Mouse (Mus musculus) gastrocnemius, postnatal 36 days (tissue): ENCODE measurements around the gene Nxph4. TPM values are rescaled to one million over a fixed set of nuclear protein-coding genes. Genes with fewer than 3 reads are reported as not detected.

ENCODE experiments used
- DNase-seq, 2 experiments: peaks; one replicate each; pipeline ENCODE4 v3.0.0; 2022
- intact Hi-C: fragments of 180-260 bp; cut with DNase I; formaldehyde crosslinking; loops from one replicate; pipeline ENCODE4 v1.15.1; 2025
- long read RNA-seq, 2 experiments: library from polyadenylated mRNA; stranded (forward); transcript quantifications; one replicate each; pipeline ENCODE4 v2.0.0; 2021
- total RNA-seq, 2 experiments: library from RNA; stranded (reverse); gene quantifications; 2 replicates each; pipeline ENCODE4 v1.2.3; 2021

Gene Nxph4
- total RNA-seq = under 1 TPM; 0.20 TPM
- long read RNA-seq, experiment 1 = 0 reads
- long read RNA-seq, experiment 2 = 0 reads

DNA sequence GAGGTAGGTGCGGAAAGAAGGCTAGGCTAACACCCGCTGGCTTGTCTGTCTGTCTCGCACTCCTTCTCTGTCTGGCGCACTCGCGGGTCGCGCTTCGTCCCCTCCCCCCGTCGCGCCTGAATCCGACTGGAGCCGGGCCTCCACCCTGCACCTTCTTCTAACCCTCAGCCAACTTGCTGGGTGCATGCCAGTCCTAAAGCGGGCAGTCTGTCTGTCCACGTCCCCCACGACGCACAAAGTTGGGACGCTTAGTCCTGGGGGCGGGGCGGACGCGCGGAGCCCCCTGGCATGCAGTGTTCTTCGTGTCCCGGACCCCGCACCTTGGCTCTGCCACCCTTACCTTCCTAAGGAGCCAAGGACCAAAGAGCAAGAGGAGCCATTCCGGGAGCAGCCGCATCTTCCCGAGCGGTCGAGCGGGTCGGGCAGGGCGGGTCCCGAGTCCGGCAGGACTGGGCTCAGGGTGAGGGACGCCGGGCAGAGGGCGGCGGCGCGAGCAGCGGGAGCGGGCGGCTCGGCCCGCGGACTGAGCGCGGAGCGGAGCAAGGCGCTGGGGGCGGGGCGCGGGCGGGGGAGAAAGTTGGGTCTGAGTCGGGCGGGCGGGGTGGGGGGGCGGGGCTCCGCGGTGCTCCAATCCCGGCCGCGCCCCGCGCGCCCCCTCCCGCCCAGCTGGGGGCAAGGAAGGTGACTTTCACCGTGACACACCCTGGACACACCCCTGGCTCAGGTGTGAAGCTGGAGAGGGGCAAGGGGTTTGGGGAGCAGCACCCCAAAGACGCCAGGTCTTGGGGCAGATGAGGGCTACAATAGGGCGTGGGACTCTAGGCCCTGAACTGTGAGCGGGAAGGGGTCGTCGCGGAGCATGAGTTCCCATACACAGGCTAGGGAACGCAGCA, at the start of gene Nxph4:
Gene Nxph4, minus strand, starts transcription at position 524 of the 893 bp plus-strand sequence.
- no peak for DNase-seq
- intact Hi-C loops = no loop called here

- DNase-seq = no peak
- intact Hi-C loops = no loop called here
Observed at GRCm38 (mm10) chr10:127583649-127584048, 49.3 kb upstream of the Nxph4 start.

DNA sequence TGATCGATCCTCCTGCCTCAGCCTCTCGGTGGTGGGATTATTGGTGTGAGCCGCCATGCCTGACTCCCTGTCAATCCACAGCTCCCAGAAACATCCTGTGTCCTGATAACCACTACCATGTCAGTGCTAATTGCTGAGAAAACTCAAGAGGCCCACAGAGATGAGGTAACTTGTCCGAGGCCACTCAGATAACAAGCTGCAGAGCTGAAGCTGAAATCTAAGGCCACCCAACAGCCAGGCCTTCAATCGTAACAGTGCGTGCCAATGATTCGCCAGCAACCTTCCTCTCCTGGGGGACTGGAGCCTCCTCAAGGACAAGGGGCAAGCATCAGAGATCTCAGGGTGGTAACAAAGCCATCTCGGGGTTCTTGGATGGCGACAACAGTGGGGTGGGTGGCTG, 46.9 kb upstream of the Nxph4 start:
- intact Hi-C loops = no loop called here
- no peak for DNase-seq

DNA sequence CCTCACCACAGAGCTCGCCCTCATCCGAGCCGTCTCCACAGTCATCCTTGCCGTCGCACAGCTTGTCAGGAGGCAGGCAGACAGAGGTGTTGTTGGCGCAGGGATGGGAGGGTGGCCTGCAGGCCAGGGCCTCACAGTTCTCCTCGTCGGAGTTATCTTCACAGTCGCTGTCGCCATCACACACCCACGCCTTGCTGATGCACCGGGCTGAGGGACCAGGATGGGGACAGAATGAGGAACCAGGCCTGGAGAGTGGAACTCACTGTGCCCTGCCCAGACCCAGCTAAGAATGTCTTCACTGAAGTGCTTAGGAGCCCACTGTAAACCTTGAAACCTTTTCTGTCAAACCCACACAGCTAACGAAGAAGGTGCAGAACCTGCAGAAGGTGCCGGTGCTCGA, 43.6 kb upstream of the Nxph4 start:
- intact Hi-C loops = loop anchor here (2.0 to 5.0 kb wide), 2 partner anchors 43 to 359 kb away; partner anchors contain the start of gene Lrp1
- DNase-seq = no peak

GRCm38 (mm10) chr10:127577156-127577555, 42.8 kb upstream of the Nxph4 start:
- DNase-seq = no peak
- intact Hi-C loops = loop anchor here (2.0 to 5.0 kb wide), 2 partner anchors 44 to 360 kb away; partner anchors contain the start of gene Lrp1

DNA sequence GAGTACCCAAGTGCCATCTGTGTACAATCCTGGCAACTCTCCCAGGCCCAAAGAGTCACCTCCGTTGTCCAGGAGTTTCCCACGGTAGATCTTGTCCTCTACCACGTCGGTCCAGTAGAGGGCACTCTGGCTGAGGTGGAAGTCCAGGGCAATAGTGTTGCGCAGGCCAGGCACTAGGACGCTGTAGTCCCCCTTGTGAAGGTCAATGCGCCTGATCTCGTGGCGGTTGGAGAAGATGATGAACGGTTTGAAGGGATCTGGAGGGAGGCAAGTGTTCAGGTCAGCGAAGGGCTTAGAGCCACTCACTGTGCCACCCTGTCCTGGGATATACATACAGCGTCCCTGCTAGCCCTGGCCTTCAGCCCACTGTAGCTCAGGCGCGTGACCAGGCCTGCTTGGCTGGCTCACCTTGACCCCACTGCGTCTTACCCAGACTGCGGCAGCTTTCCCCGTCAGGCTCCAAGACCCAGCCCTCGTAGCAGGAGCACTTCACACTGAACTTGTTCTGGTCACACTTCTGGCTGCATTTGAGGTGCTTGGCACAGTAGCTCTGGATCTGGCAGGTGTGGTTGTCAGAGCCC, 42.1 kb upstream of the Nxph4 start:
- intact Hi-C loops = loop anchor here (2.0 to 5.0 kb wide), 2 partner anchors 44 to 361 kb away; partner anchors contain the start of gene Lrp1
- DNase-seq = peak; percentile 68 to 70

GRCm38 (mm10) chr10:127575741-127576140, 41.4 kb upstream of the Nxph4 start:
- intact Hi-C loops = loop anchor here (2.0 to 5.0 kb wide), 2 partner anchors 45 to 362 kb away; partner anchors contain the start of gene Lrp1
- no peak for DNase-seq

DNA sequence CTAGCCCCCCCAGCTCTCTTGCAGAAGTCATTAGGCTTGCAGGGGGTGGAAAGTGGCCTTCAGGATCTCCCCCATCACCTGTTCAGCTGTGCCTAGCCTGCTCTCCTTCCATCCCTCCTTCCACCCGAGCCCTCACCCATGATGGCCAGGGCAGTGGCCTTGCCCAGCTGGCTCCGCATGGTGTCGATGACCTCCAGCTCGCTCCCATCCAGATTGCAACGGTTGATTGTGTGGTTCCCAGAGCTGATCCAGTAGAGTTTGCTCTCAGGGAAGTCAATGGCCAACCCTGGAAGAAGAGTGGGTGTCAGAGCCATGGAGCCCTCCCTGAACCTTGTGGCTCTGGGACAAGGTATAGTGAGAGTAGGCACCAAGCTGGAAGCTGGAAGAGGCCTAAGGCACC, 37.9 kb upstream of the Nxph4 start:
- no peak for DNase-seq
- intact Hi-C loops = no loop called here

DNA sequence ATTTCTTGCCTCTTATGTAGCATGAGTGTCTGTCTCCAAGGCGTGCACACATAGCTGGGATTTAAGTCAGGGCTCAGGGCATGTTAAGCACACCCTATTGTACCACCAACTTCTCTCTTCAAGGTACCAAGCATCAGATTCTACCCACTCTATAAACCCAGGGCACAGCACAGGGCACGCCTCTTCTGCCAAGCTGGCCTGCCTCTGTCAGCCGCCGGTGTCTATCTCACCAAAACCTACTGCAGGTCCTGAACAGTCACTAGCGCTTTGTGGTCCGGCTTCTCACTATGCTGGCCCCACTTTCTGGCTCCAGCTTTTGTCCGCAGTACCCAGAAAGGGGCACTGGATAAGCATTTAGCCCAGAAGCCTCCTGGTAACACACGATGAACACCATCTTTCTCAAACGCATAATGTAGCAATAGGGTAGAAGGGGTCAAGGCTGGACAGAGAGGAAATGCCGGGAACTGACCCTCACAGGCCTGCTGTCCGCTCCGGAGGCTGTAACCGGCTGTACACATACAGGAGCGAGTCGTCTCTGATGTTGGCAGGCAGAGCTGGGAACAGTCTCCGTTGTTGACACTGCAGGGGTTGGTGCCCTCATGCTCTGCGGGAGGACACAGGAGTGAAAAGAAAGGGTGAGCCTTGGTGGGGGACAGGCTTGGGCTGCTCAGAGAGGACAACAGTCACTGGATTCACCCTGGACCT, 36.7 kb upstream of the Nxph4 start:
- intact Hi-C loops = no loop called here
- no peak for DNase-seq

DNA sequence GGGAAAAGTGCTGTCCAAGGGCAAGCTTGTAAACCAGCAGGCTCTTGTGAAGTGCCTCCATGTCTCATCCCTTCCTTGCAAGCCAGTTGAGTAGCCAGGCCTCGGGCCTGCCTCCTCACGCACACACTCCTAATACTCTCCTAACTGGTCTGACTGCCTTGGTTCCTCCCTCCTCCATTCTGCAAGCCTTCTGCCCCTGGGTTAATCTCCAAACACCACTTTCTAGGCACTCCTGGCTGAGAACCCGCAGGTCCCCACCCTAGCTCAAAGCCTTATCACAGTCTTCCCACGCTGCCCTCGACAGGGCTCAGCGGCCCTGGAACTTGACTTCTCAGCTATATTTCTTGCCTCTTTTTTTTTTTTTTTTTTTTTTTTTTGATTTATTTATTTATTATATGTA, 36.0 kb upstream of the Nxph4 start:
- intact Hi-C loops = no loop called here
- DNase-seq = no peak

DNA sequence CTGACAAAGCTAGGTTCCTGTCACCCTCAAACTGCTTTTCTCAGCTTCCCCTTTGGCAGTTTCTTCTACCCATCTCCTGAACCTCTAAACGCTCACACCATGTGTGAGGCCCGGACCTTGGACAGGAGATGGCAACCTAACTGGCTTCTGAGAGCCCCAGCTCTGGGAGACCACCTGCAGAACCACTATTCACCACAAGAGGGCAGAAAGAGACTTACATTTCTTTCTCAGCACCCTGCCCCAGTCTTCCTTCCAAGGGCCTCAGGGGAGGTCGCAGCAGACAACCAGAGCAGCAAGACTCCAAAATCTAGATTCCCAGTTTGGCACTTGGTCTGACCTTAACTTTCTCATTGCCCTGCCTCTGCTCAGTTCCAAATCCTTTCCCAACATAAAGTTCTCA, 35.1 kb upstream of the Nxph4 start:
- intact Hi-C loops = no loop called here
- DNase-seq = peak; percentile 47 to 71

GRCm38 (mm10) chr10:127566553-127567326, 32.4 kb upstream of the Nxph4 start:
- no peak for DNase-seq

DNA sequence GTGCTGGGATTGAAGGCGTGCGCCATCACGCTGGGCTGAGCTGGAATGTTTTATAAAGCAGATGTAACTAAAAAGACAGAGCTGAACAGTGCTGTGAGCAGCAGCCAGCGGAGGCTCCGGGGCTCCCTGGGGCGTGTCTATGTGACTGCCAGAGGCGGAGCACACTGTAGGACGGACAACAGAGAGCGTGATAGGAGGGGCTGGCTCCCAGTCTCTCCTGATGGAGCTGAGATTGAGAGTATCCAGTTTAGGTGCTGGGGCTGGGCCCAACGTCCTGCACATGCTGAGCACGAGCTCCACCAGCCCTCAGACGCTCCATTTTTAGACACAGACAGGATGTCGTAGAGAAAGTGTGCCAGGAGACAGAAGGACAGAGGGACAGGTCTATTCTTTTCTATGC, 29.9 kb upstream of the Nxph4 start:
- DNase-seq = no peak
- intact Hi-C loops = no loop called here

More at GRCm38 (mm10) chr10:127566553-127567326, 32.4 kb upstream of the Nxph4 start:
- intact Hi-C loops = no loop called here

- DNase-seq = no peak
- intact Hi-C loops = no loop called here
Observed at GRCm38 (mm10) chr10:127563840-127564239, 29.5 kb upstream of the Nxph4 start.

- DNase-seq = no peak
- intact Hi-C loops = no loop called here
Observed at GRCm38 (mm10) chr10:127561145-127561544, 26.8 kb upstream of the Nxph4 start.

GRCm38 (mm10) chr10:127557397-127557796, 23.0 kb upstream of the Nxph4 start:
- DNase-seq = no peak
- intact Hi-C loops = no loop called here

- intact Hi-C loops = no loop called here
- no peak for DNase-seq
Observed at GRCm38 (mm10) chr10:127555703-127556102, 21.3 kb upstream of the Nxph4 start.

DNA sequence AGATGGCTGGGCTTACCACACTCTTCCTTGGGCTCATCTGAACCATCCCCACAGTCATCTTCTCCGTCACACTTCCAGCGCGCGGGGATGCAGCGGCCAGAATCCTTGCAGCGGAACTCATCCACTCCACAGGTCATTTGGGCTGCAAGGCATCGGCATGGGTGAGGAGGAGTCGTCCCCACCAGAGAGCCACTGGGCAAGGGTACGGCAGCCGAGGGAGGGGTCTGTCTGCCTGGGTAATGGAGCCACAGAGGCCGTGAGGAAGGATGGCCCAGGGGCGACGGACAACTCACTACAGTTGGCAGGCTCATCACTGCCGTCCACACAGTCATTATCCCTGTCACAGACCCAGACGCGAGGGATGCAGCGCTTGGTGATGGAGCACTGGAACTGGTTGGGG, 15.5 kb upstream of the Nxph4 start:
- intact Hi-C loops = no loop called here
- no peak for DNase-seq

DNA sequence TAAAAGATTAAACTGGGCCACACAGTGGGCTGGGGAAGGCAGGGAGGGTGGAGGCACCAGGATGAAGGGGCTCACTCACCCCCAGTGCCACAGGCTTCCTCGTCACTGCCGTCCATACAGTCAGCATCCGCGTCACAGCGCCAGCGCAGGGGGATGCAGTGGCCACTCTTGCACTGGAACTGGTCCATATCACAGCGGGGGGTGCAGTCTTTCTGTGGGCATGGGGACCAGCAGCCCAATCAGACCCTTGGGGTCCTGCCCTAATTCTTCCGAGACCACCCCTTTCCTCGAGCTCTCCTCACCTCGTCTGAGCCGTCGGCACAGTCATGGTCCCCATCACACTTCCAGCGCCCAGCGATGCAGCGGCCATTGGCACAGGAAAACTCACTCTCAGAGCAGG, 13.9 kb upstream of the Nxph4 start:
- intact Hi-C loops = no loop called here
- no peak for DNase-seq

GRCm38 (mm10) chr10:127546505-127546904, 12.1 kb upstream of the Nxph4 start:
- no peak for DNase-seq
- intact Hi-C loops = no loop called here
